Mouse (Mus musculus) thymus, adult 2 months (tissue): Measurements from ENCODE around the gene Cnih1. TPM values are rescaled to one million over a fixed set of nuclear protein-coding genes. Genes with fewer than 3 reads are reported as not detected.

ENCODE experiments used
- DNase-seq: peaks from one replicate; pipeline ENCODE4 v3.0.0; 2021
- H3K27ac ChIP-seq: fragments of 200-500 bp; 2 replicates; pipeline ENCODE4 v1.5.1; 2012; ENCODE audit warnings: low read length, control low read depth; ENCODE audit not compliant: control insufficient read depth, insufficient read depth
- H3K27me3 ChIP-seq: fragments of 200-500 bp; 2 replicates; pipeline ENCODE4 v1.6.1; 2012; ENCODE audit warnings: mild to moderate bottlenecking, low read length, moderate library complexity, mixed read lengths; ENCODE audit not compliant: control insufficient read depth, insufficient read depth
- H3K36me3 ChIP-seq: fragments of 200-500 bp; 2 replicates; pipeline ENCODE4 v1.6.1; 2012; ENCODE audit warnings: mild to moderate bottlenecking, low read length, moderate library complexity; ENCODE audit not compliant: control insufficient read depth, insufficient read depth
- H3K4me1 ChIP-seq: fragments of 200-500 bp; replicated peaks from 2 replicates; pipeline ENCODE4 v1.6.1; 2012; ENCODE audit warnings: low read length; ENCODE audit not compliant: control insufficient read depth, insufficient read depth
- H3K4me3 ChIP-seq: fragments of 200-500 bp; 2 replicates; pipeline ENCODE4 v1.5.1; 2012; ENCODE audit warnings: mild to moderate bottlenecking, low read length, control low read depth, moderate library complexity; ENCODE audit not compliant: control insufficient read depth, insufficient read depth
- CTCF ChIP-seq: fragments of 200-500 bp; IDR thresholded peaks from 2 replicates; pipeline ENCODE4 v1.5.1; 2012; ENCODE audit warnings: mild to moderate bottlenecking, control low read depth, low read length, moderate library complexity, borderline replicate concordance; ENCODE audit not compliant: control insufficient read depth, poor library complexity, insufficient read depth; ENCODE audit errors: extremely low read depth
- POLR2A ChIP-seq: fragments of 200-500 bp; IDR thresholded peaks from 2 replicates; pipeline ENCODE4 v1.6.1; 2012; ENCODE audit warnings: mild to moderate bottlenecking, low read length, control low read depth, moderate library complexity; ENCODE audit not compliant: control insufficient read depth, poor library complexity, insufficient read depth; ENCODE audit errors: extremely low read depth
- WGBS: fragments of 180-500 bp; shearing (Covaris S2); methylation state at CpG from one replicate; pipeline ENCODE4 v1.1.7; 2018; 5-methylcytosine and 5-hydroxymethylcytosine counted together
- polyA plus RNA-seq: library from polyadenylated mRNA; depleted of rRNA; stranded (reverse); fragments of >200 nt; gene quantifications from 2 replicates; pipeline ENCODE4 v1.2.3, GENCODE M21; 2012; rRNA removed

The Cnih1 gene
- polyA plus RNA-seq = 59.0 and 63.6 TPM in 2 replicates

DNA sequence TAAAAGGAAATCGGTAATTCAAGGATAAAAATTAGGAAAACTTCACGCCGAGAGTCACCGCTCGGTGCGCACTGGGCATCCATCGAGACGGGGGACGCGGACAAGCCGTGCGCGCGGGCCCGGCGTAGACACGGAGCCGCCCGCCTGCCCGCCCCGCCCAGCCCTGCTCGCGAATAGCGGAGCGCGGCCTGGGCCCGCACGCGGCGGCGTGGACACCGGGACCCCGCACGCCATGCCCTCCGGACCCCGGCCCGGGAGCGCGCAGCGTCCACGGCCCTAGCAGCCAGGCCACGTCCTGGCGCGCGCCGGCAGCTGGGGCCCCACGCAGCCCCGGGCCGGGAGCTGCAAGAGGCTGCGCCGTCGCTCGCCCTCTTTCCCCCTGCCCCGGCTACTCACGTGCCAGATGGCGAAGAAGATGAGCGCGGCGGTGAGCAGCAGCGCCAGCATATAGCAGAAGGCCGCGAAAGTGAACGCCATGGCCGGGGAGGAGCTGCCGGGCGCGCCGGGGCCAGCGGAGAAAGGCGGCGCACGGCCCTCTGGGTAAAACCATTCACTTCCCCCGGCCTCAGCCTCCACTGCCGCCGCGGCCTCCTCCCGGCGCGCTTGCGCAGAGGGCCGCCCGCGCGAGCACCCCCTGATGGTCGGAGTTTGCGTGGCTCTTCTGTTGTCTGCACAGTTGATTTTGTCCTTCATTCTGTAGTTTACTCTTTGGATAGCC lies at the start of gene Cnih1:
Gene Cnih1 (minus strand): TSS at position 625 of the 718 bp plus-strand sequence.
- WGBS = under 1% methylated on average over 85 of the region's 86 CpGs
- Histone ChIP-seq H3K36me3 (no peaks in the 10 kb centered on the region), H3K4me3 (peak within 1 kb of the TSS; percentile 61), H3K27me3 (no peaks in the 10 kb centered on the region), H3K4me1 (peaks cover 4% of the 10 kb centered on the region), H3K27ac (no peak within 1 kb of the TSS)
- DNase-seq = peak; percentile 92
- peak; percentile 29; the same call in 1 of the 2 replicates for TF ChIP-seq POLR2A
- TF ChIP-seq CTCF = peak; percentile 91

- no peak overlapping the region for H3K27ac ChIP-seq
- peaks cover 4% of the 10 kb centered on the region; the same call in 1 of the 2 replicates for H3K4me1 ChIP-seq
- 13% methylated on average over 40 of the region's 40 CpGs for WGBS
- TF ChIP-seq CTCF = no peak
- H3K27me3 ChIP-seq = no peaks in the 10 kb centered on the region
- H3K4me3 ChIP-seq = peak overlapping the region; percentile 81
- no peaks in the 10 kb centered on the region for H3K36me3 ChIP-seq
- DNase-seq = no peak
Observed at GRCm38 (mm10) chr14:46832354-46833272, 44.4 kb upstream of the Cnih1 start.

DNA sequence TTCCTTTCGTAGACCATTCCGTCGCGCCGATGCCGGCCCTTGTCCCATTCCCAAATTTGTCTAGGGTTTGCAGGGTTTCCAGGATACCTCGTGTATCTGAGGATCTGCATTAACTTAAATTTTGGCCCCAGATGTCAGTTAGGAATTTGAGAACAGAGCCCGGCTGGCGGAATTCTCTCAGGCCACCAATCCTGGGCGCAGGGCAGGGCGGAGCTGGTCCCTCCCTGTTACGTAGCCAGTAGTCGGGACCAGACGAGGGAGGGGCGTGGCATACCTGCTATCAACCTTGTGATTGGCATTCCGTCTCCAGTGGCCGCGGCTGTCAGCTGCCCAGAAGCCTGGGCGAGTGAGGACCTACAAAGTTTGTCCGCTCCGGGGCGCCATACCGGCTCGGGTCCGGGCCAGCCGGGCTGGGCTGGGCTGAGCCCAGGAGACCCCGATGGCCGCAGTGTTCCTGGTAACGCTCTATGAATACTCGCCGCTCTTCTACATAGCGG lies 43.7 kb upstream of the Cnih1 start, which contains the start of gene Cgrrf1:
Gene Cgrrf1 (plus strand): TSS at position 289 of the 497 bp plus-strand sequence.
- Histone ChIP-seq H3K36me3 (no peaks in the 10 kb centered on the region), H3K27ac (no peak within 1 kb of the TSS), H3K27me3 (no peaks in the 10 kb centered on the region), H3K4me3 (peak within 1 kb of the TSS; percentile 81), H3K4me1 (peaks cover 4% of the 10 kb centered on the region; the same call in 1 of the 2 replicates)
- WGBS = under 1% methylated on average over 32 of the region's 32 CpGs
- TF ChIP-seq POLR2A (peak; percentile 26; the same call in 1 of the 2 replicates), CTCF (0 out of 2 replicates have a peak, but pooled peaks have one; percentile 38)
- peak; percentile 86 for DNase-seq

DNA sequence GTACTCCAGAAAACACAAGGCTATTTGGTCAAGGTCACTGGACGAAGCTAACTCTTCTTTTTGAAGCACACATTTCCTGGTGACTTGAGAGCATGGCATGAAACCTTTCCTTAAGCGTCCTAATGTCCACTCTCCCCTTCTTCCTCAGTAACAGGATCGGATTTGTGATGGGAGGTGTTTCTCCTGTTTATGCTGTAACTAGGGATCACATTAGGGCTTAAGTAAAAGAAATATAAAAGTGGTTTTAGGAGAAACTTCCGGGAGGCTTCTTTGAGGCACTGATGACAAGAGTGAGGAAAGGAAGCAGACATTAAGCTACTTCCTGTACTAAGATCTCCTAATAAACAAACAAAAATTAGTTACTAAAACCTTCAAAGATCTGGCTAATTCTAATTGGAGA lies 43.1 kb upstream of the Cnih1 start:
- Histone ChIP-seq H3K36me3 (no peaks in the 10 kb centered on the region), H3K27ac (no peak overlapping the region), H3K4me1 (peaks cover 4% of the 10 kb centered on the region; the same call in 1 of the 2 replicates), H3K4me3 (peak overlapping the region; percentile 81), H3K27me3 (no peaks in the 10 kb centered on the region)
- 3% methylated on average over 4 of the region's 4 CpGs for WGBS
- TF ChIP-seq POLR2A = no peak
- TF ChIP-seq CTCF = no peak
- DNase-seq = no peak

GRCm38 (mm10) chr14:46827430-46827829 lies 39.2 kb upstream of the Cnih1 start:
- no peaks in the 10 kb centered on the region for H3K27me3 ChIP-seq
- H3K4me1 ChIP-seq = peaks cover 3% of the 10 kb centered on the region; the same call in 1 of the 2 replicates
- no peak overlapping the region for H3K4me3 ChIP-seq
- 79% methylated on average over 1 of the region's 1 CpGs for WGBS
- H3K27ac ChIP-seq = no peak overlapping the region
- no peak for TF ChIP-seq CTCF
- no peak for TF ChIP-seq POLR2A
- DNase-seq = no peak
- no peaks in the 10 kb centered on the region for H3K36me3 ChIP-seq

DNA sequence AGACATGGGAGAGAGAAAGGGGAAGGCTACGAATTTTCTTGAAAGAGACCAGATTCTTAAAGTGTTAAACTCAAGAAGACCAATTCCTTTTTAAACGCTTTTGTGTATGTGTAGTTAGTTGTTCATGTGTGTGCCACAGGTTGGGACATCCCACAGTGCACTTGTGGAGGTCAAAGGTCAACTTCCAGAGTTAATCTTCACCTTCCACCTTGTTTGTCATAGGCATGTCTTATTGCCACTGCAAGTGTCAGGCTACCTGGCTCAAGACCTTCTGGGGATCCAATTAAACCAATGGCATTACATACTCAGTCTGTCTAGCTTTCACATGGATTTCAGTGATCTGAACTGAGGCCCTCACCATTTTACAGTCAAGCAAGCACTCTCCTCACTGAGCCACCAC lies 35.8 kb upstream of the Cnih1 start:
- H3K27ac ChIP-seq = no peak overlapping the region
- H3K27me3 ChIP-seq = no peaks in the 10 kb centered on the region
- 92% methylated on average over 2 of the region's 2 CpGs for WGBS
- H3K4me3 ChIP-seq = no peak overlapping the region
- no peak for TF ChIP-seq CTCF
- TF ChIP-seq POLR2A = no peak
- H3K36me3 ChIP-seq = no peaks in the 10 kb centered on the region
- peaks cover 5% of the 10 kb centered on the region for H3K4me1 ChIP-seq
- DNase-seq = no peak
